Mouse (Mus musculus): ENCODE data around the gene Fetub. TPM values are rescaled to one million over a fixed set of nuclear protein-coding genes. Genes with fewer than 3 reads are reported as not detected.
A peak's percentile ranks its signal among the peaks of the same experiment; 100 is the strongest.

The Fetub gene
- polyA plus RNA-seq, 1 experiment from 2014 or later, result 0.84 TPM

- Histone ChIP-seq H3K9ac (ENCODE audit: low read depth, low read length) (no peak overlapping the region), H3K4me3 (replicated peaks; ENCODE audit: low read depth, low read length) (no peak overlapping the region), H3K4me2 (ENCODE audit: low read length) (no peak overlapping the region), H3K27ac (no peak overlapping the region), H3K9me3 (replicated peaks; ENCODE audit: low read length) (no peaks in the 10 kb centered on the region), H3K36me3 (ENCODE audit: insufficient read depth, low read length) (no peaks in the 10 kb centered on the region), H3K27me3 (ENCODE audit: insufficient read depth, low read length) (no peaks in the 10 kb centered on the region), H3K4me1 (replicated peaks; ENCODE audit: insufficient read depth, low read length) (no peaks in the 10 kb centered on the region)
- ATAC-seq (replicated peaks; ENCODE audit: low FRiP score, low read depth) (no peak), DNase-seq (ENCODE audit: low spot score) (peak; percentile 21)
- peak; percentile 59 for TF ChIP-seq CTCF (IDR thresholded peaks at IDR 0.05; ENCODE audit: low read depth)
- 31% methylated on average over 4 of the region's 4 CpGs for WGBS
Observed at GRCm38 (mm10) chr16:22953069-22953468, 34.9 kb downstream of the Fetub start.

GRCm38 (mm10) chr16:22955397-22956084, 37.4 kb downstream of the Fetub start:
- 51% methylated on average over 13 of the region's 13 CpGs for WGBS
- Histone ChIP-seq H3K27me3 (ENCODE audit: insufficient read depth, low read length) (no peaks in the 10 kb centered on the region), H3K4me2 (ENCODE audit: low read length) (no peak overlapping the region), H3K4me3 (replicated peaks; ENCODE audit: low read depth, low read length) (no peak overlapping the region), H3K9me3 (replicated peaks; ENCODE audit: low read length) (no peaks in the 10 kb centered on the region), H3K9ac (ENCODE audit: low read depth, low read length) (no peak overlapping the region), H3K36me3 (ENCODE audit: insufficient read depth, low read length) (no peaks in the 10 kb centered on the region), H3K27ac (no peak overlapping the region), H3K4me1 (replicated peaks; ENCODE audit: insufficient read depth, low read length) (no peaks in the 10 kb centered on the region)
- no peak for TF ChIP-seq CTCF (IDR thresholded peaks at IDR 0.05; ENCODE audit: low read depth)
- ATAC-seq (replicated peaks; ENCODE audit: low FRiP score, low read depth) (no peak), DNase-seq (ENCODE audit: low spot score) (peak; percentile 25)

GRCm38 (mm10) chr16:22956085-22956439, 37.9 kb downstream of the Fetub start:
- no peaks in the 10 kb centered on the region for H3K36me3 ChIP-seq (ENCODE audit: insufficient read depth, low read length)
- H3K4me1 ChIP-seq (replicated peaks; ENCODE audit: insufficient read depth, low read length), result no peaks in the 10 kb centered on the region
- ATAC-seq (replicated peaks; ENCODE audit: low FRiP score, low read depth) (no peak), DNase-seq (ENCODE audit: low spot score) (no peak)
- H3K4me3 ChIP-seq (replicated peaks; ENCODE audit: low read depth, low read length), result no peak overlapping the region
- no peak for TF ChIP-seq CTCF (IDR thresholded peaks at IDR 0.05; ENCODE audit: low read depth)
- no peak overlapping the region for H3K9ac ChIP-seq (ENCODE audit: low read depth, low read length)
- H3K4me2 ChIP-seq (ENCODE audit: low read length), result no peak overlapping the region
- H3K9me3 ChIP-seq (replicated peaks; ENCODE audit: low read length), result no peaks in the 10 kb centered on the region
- no peak overlapping the region for H3K27ac ChIP-seq
- H3K27me3 ChIP-seq (ENCODE audit: insufficient read depth, low read length), result no peaks in the 10 kb centered on the region
- 74% methylated on average over 11 of the region's 11 CpGs for WGBS

DNA sequence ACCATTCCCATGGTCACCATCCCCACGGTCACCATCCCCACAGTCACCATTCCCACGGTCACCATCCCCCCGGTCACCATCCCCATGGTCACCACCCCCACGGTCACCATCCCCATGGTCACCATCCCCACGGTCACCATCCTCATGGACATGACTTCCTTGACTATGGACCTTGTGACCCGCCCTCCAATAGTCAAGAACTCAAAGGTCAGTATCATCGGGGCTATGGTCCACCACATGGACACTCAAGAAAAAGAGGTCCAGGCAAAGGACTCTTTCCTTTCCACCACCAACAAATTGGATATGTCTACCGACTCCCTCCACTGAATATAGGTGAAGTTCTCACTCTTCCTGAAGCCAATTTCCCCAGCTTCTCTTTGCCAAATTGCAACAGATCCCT, 42.9 kb downstream of the Fetub start:
- Histone ChIP-seq H3K4me1 (replicated peaks; ENCODE audit: insufficient read depth, low read length) (no peaks in the 10 kb centered on the region), H3K9me3 (replicated peaks; ENCODE audit: low read length) (no peaks in the 10 kb centered on the region), H3K9ac (ENCODE audit: low read depth, low read length) (no peak overlapping the region), H3K4me3 (replicated peaks; ENCODE audit: low read depth, low read length) (no peak overlapping the region), H3K27ac (no peak overlapping the region), H3K36me3 (ENCODE audit: insufficient read depth, low read length) (no peaks in the 10 kb centered on the region), H3K27me3 (ENCODE audit: insufficient read depth, low read length) (no peaks in the 10 kb centered on the region), H3K4me2 (ENCODE audit: low read length) (no peak overlapping the region)
- TF ChIP-seq CTCF (IDR thresholded peaks at IDR 0.05; ENCODE audit: low read depth), result no peak
- DNase-seq (ENCODE audit: low spot score), result no peak
- ATAC-seq (replicated peaks; ENCODE audit: low FRiP score, low read depth), result no peak
- WGBS, result 96% methylated on average over 8 of the region's 8 CpGs

- Histone ChIP-seq H3K4me1 (replicated peaks; ENCODE audit: insufficient read depth, low read length) (no peaks in the 10 kb centered on the region), H3K4me3 (replicated peaks; ENCODE audit: low read depth, low read length) (no peak overlapping the region), H3K9ac (ENCODE audit: low read depth, low read length) (no peak overlapping the region), H3K36me3 (ENCODE audit: insufficient read depth, low read length) (no peaks in the 10 kb centered on the region), H3K9me3 (replicated peaks; ENCODE audit: low read length) (no peaks in the 10 kb centered on the region), H3K27me3 (ENCODE audit: insufficient read depth, low read length) (no peaks in the 10 kb centered on the region), H3K27ac (no peak overlapping the region), H3K4me2 (ENCODE audit: low read length) (no peak overlapping the region)
- no peak for TF ChIP-seq CTCF (IDR thresholded peaks at IDR 0.05; ENCODE audit: low read depth)
- WGBS, result 81% methylated on average over 5 of the region's 5 CpGs
- DNase-seq (ENCODE audit: low spot score) (no peak), ATAC-seq (replicated peaks; ENCODE audit: low FRiP score, low read depth) (no peak)
Observed at GRCm38 (mm10) chr16:22962256-22962655, 44.1 kb downstream of the Fetub start.

DNA sequence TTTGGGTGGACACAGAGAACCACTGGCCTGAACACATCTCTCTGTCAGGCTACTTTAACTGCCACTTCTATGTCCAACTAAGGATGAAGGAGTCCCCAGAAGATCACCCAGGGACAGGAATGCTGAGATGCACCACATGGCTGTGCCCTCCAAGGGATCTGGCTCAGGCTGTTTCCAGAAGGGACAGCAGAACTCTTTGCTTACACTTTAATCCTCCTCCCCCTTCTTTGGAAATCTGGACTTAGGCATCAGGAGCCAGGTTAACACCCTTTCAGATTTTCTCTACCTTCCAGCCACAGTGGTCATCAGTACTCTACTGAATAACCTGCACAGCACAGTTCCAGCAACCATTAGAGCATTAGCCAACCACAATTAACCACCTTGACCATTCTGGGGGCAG, 45.2 kb downstream of the Fetub start:
- no peak for ATAC-seq (replicated peaks; ENCODE audit: low FRiP score, low read depth)
- DNase-seq (ENCODE audit: low spot score), result no peak
- Histone ChIP-seq H3K27ac (no peak overlapping the region), H3K36me3 (ENCODE audit: insufficient read depth, low read length) (no peaks in the 10 kb centered on the region), H3K9me3 (replicated peaks; ENCODE audit: low read length) (no peaks in the 10 kb centered on the region), H3K4me3 (replicated peaks; ENCODE audit: low read depth, low read length) (no peak overlapping the region), H3K27me3 (ENCODE audit: insufficient read depth, low read length) (no peaks in the 10 kb centered on the region), H3K4me1 (replicated peaks; ENCODE audit: insufficient read depth, low read length) (no peaks in the 10 kb centered on the region), H3K9ac (ENCODE audit: low read depth, low read length) (no peak overlapping the region), H3K4me2 (ENCODE audit: low read length) (no peak overlapping the region)
- TF ChIP-seq CTCF (IDR thresholded peaks at IDR 0.05; ENCODE audit: low read depth), result no peak

All from kidney, postnatal 0 days (tissue).